Mouse (Mus musculus): ENCODE results near the gene Ifi213. TPM values are rescaled to one million over a fixed set of nuclear protein-coding genes. Genes with fewer than 3 reads are reported as not detected.

The Ifi213 gene
- polyA plus RNA-seq (2015; fragmentation: Illumina TruSeq; extraction: RNeasy Lipid Tissue Mini Kit (QIAGEN cat#74804); ENCODE audit: insufficient read depth, low replicate concordance) = 129 TPM

DNA sequence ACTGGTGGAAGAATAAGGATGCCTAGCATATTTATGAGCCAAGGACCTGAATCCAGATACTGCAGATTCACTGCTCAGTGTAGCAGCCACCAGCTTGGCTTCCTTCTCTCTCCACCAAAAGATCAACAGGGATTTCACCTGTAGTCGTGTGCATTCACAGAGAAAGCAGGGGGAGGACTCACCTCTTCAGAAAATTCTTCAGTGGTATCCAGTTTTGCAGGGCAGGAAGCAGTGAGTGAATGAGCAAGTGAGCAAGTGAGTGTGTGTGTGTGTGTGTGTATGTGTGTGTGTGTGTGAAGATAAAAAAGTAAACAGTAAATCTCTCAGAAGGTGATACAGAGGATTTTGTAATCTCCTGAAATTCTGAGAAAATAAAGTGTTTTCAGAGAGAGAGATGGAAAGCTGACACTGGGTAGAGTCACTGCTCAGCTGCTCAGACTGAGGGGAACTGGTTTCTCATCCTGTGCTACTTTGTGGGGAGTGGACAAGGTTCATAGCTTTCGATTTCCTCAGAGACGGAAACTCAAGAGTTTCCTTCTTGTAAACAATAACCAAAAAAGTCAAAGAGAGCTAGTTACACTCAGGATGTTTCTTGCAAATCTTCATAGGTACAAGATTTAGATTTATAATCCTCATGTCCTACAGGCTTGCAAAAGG lies at the start of gene Ifi213:
Ifi213 (minus strand) TSS at position 437 of the 657 bp plus-strand sequence.

DNA sequence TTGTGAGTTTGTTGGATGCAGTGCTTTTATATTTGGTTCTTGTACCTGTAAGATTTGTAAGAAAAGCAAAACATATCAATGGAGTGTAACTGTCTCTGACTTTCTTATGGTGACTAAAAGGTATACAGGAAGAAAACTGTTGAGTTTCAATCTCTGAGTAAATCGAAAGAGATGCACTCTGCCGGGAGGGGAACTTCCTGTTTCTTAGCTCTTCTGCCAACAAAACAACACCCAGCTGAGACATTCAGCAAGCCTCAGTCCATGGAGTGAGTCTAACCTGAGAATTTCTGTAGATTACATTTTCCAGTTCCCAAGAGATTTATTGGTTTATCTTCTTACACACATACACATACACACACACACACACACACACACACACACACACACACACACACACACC lies 31.5 kb upstream of the Ifi213 start, which contains the start of gene Ifi209:
Ifi209 (plus strand) TSS at position 296 of the 400 bp plus-strand sequence.

DNA sequence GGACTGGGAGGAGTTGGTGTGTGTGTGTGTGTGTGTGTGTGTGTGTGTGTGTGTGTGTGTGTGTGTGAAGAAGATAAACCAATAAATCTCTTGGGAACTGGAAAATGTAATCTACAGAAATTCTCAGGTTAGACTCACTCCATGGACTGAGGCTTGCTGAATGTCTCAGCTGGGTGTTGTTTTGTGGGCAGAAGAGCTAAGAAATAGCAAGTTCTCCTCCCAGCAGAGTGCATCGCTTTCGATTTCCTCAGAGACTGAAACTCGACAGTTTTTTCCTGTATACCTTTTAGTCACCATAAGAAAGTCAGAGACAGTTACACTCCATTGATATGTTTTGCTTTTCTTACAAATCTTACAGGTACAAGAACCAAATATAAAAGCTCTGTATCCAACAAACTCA lies 63.3 kb downstream of the Ifi213 start, which contains the start of gene Ifi214:
Ifi214 (minus strand) TSS at position 167 of the 400 bp plus-strand sequence.

Other genes with a start within 250 kb of the Ifi213 start
- gene Aim2, start 248.4 kb downstream of the Ifi213 start, polyA plus RNA-seq (2015; fragmentation: Illumina TruSeq; extraction: RNeasy Lipid Tissue Mini Kit (QIAGEN cat#74804); ENCODE audit: insufficient read depth, low replicate concordance) = 144 TPM
- 9.4 TPM for gene Cadm3, start 231.6 kb downstream of the Ifi213 start, polyA plus RNA-seq (2015; fragmentation: Illumina TruSeq; extraction: RNeasy Lipid Tissue Mini Kit (QIAGEN cat#74804); ENCODE audit: insufficient read depth, low replicate concordance)
- gene Ifi206, start 108.2 kb downstream of the Ifi213 start, polyA plus RNA-seq (2015; fragmentation: Illumina TruSeq; extraction: RNeasy Lipid Tissue Mini Kit (QIAGEN cat#74804); ENCODE audit: insufficient read depth, low replicate concordance) = 75.9 TPM
- 38.5 TPM for gene Ifi214, start 63.3 kb downstream of the Ifi213 start, polyA plus RNA-seq (2015; fragmentation: Illumina TruSeq; extraction: RNeasy Lipid Tissue Mini Kit (QIAGEN cat#74804); ENCODE audit: insufficient read depth, low replicate concordance)
- gene Ifi209, start 31.6 kb upstream of the Ifi213 start, polyA plus RNA-seq (2015; fragmentation: Illumina TruSeq; extraction: RNeasy Lipid Tissue Mini Kit (QIAGEN cat#74804); ENCODE audit: insufficient read depth, low replicate concordance) = 235 TPM
- 62.4 TPM for gene Ifi208, start 74.4 kb upstream of the Ifi213 start, polyA plus RNA-seq (2015; fragmentation: Illumina TruSeq; extraction: RNeasy Lipid Tissue Mini Kit (QIAGEN cat#74804); ENCODE audit: insufficient read depth, low replicate concordance)
- gene Ifi207, start 142.5 kb upstream of the Ifi213 start, polyA plus RNA-seq (2015; fragmentation: Illumina TruSeq; extraction: RNeasy Lipid Tissue Mini Kit (QIAGEN cat#74804); ENCODE audit: insufficient read depth, low replicate concordance) = 38.3 TPM
- gene Ifi204, start 167.7 kb upstream of the Ifi213 start, polyA plus RNA-seq (2015; fragmentation: Illumina TruSeq; extraction: RNeasy Lipid Tissue Mini Kit (QIAGEN cat#74804); ENCODE audit: insufficient read depth, low replicate concordance) = 35.0 TPM

Data from spleen, adult 10 weeks (tissue).